ENCODE assay signal across 26 mouse cellular contexts in genomic region chr8:128017171-128017570, GRCm38 (mm10).
"Had no signal": no experiment of that assay in that cellular context is flagged by ENCODE, and none has a peak within 500 bp of the region (broad histone marks: within the 10 kb centered on the region; RNA-seq: fewer than 3 reads in every experiment).

No protein-coding gene starts in this region.

- H3K4me2 ChIP-seq: heart, embryonic 13.5 days; heart, embryonic 15.5 days; hindbrain, embryonic 12.5 days; hindbrain, embryonic 14.5 days; kidney, embryonic 15.5 days; limb, embryonic 13.5 days; limb, embryonic 15.5 days; liver, embryonic 12.5 days had no signal

- H3K36me3 ChIP-seq: heart, embryonic 13.5 days; heart, embryonic 15.5 days; hindbrain, embryonic 12.5 days; kidney, embryonic 15.5 days; limb, embryonic 13.5 days; limb, embryonic 15.5 days; liver, embryonic 12.5 days had no signal

- H3K9me3 ChIP-seq: heart, embryonic 13.5 days; heart, embryonic 15.5 days; hindbrain, embryonic 12.5 days; kidney, embryonic 15.5 days; limb, embryonic 13.5 days; limb, embryonic 15.5 days; liver, embryonic 12.5 days had no signal

- ATAC-seq: hindbrain, embryonic 16.5 days; intestine, embryonic 16.5 days; liver, embryonic 12.5 days had no signal

- H3K9ac ChIP-seq: heart, embryonic 13.5 days; heart, embryonic 15.5 days; hindbrain, embryonic 12.5 days; hindbrain, embryonic 14.5 days; kidney, embryonic 15.5 days; limb, embryonic 13.5 days; limb, embryonic 15.5 days; liver, embryonic 12.5 days; liver, embryonic 14.5 days had no signal

- H3K27me3 ChIP-seq: heart, embryonic 13.5 days; heart, embryonic 15.5 days; hindbrain, embryonic 12.5 days; kidney, embryonic 15.5 days; limb, embryonic 13.5 days; limb, embryonic 15.5 days; liver, embryonic 12.5 days had no signal

- H3K4me3 ChIP-seq: heart, adult 2 months; heart, embryonic 13.5 days; heart, embryonic 15.5 days; hindbrain, embryonic 12.5 days; kidney, embryonic 15.5 days; layer of hippocampus, adult 2 months; limb, embryonic 13.5 days; limb, embryonic 15.5 days; liver, embryonic 12.5 days had no signal

- DNase-seq: gastrocnemius, postnatal 14 days; gastrocnemius, postnatal 36 days; heart, adult 11 months; heart, adult 2 months; heart, postnatal 14 days; heart, postnatal 36 days; kidney, adult 11 months; kidney, adult 2 months; kidney, adult 9 months; kidney, postnatal 10 days; kidney, postnatal 25 days; kidney, postnatal 4 days; left cerebral cortex, postnatal 4 days; lung, adult 18-20 months had no signal

- H3K4me1 ChIP-seq: heart, embryonic 15.5 days; hindbrain, embryonic 12.5 days; kidney, embryonic 15.5 days; limb, embryonic 13.5 days; limb, embryonic 15.5 days; liver, embryonic 12.5 days had no signal

- H3K27ac ChIP-seq: heart, adult 2 months; heart, embryonic 13.5 days; heart, embryonic 15.5 days; hindbrain, embryonic 12.5 days; hindbrain, embryonic 14.5 days; kidney, embryonic 15.5 days; layer of hippocampus, adult 2 months; limb, embryonic 13.5 days; limb, embryonic 15.5 days; liver, embryonic 12.5 days; liver, embryonic 14.5 days had no signal
